ENCODE assay signal across 8 mouse cellular contexts in genomic region chr7:89907950-89908349, GRCm38 (mm10). TPM values are rescaled to one million over a fixed set of nuclear protein-coding genes. Genes with fewer than 3 reads are reported as not detected.
DNase-seq lines count a peak whose midpoint lies in the region; ATAC-seq and TF ChIP-seq lines count a peak whose summit lies in the region.

No protein-coding gene starts in this region.

- peaks cover 11% of the 10 kb centered on the region for H3K4me1 ChIP-seq in midbrain, embryonic 12.5 days
- no peaks in the 10 kb centered on the region for H3K4me1 ChIP-seq in spleen, adult 2 months (ENCODE audit: control insufficient read depth, insufficient read depth, insufficient read length)

- H3K4me2 ChIP-seq in midbrain, embryonic 12.5 days (replicated peaks) = no peak overlapping the region

- no peaks in the 10 kb centered on the region for H3K36me3 ChIP-seq in midbrain, embryonic 12.5 days
- H3K36me3 ChIP-seq in spleen, adult 2 months (ENCODE audit: control insufficient read depth, insufficient read depth, low read length) = no peaks in the 10 kb centered on the region

- 18% methylated on average over 8 of the region's 8 CpGs for WGBS in midbrain, embryonic 12.5 days
- 22% methylated on average over 8 of the region's 8 CpGs for WGBS in spleen, adult 2 months

- TF ChIP-seq CTCF in spleen, adult 2 months (IDR thresholded peaks at IDR 0.05; ENCODE audit: extremely low read depth, insufficient read depth, insufficient read length, insufficient replicate concordance) = peak; percentile 42; the same call in 1 of the 2 replicates

- DNase-seq in urinary bladder, adult 18-20 months (ENCODE audit: low spot score in 2 of 2) = peak; percentile 40 to 46
- DNase-seq in urinary bladder, adult 2 months (ENCODE audit: low spot score) = no peak
- peak; percentile 68 to 76 for DNase-seq in cerebellum, postnatal 36 days
- DNase-seq in frontal cortex, postnatal 25 days (ENCODE audit: low spot score in 2 of 2) = peak; percentile 51 to 78
- peak; percentile 79 for DNase-seq in left cerebral cortex, postnatal 14 days (ENCODE audit: low spot score in 2 of 2)
- peak; percentile 8 to 49 for DNase-seq in spleen, adult 2 months (ENCODE audit: low read depth in 1 of 2, low spot score in 2 of 2)

- no peaks in the 10 kb centered on the region for H3K9me3 ChIP-seq in midbrain, embryonic 12.5 days

- TF ChIP-seq POLR2A in spleen, adult 2 months (IDR thresholded peaks at IDR 0.05; ENCODE audit: low read depth, low read length) = no peak

- intact Hi-C loops in left cerebral cortex, postnatal 14 days (cut with DNase I) = no loop called here

- no peak overlapping the region for H3K4me3 ChIP-seq in midbrain, embryonic 12.5 days
- no peak overlapping the region for H3K4me3 ChIP-seq in spleen, adult 2 months (ENCODE audit: extremely low read depth, insufficient read depth, insufficient read length)

- peak; percentile 74 for ATAC-seq in inflammation-experienced regulatory T-cells, adult 6 months
- peak; percentile 67 for ATAC-seq in midbrain, embryonic 12.5 days (ENCODE audit: low FRiP score, low read depth)

- H3K27me3 ChIP-seq in midbrain, embryonic 12.5 days = no peaks in the 10 kb centered on the region
- H3K27me3 ChIP-seq in spleen, adult 2 months (ENCODE audit: control insufficient read depth, insufficient read depth, low read length) = no peaks in the 10 kb centered on the region

- H3K9ac ChIP-seq in midbrain, embryonic 12.5 days (replicated peaks) = no peak overlapping the region

- H3K27ac ChIP-seq in midbrain, embryonic 12.5 days (replicated peaks) = no peak overlapping the region
- H3K27ac ChIP-seq in spleen, adult 2 months (ENCODE audit: insufficient read depth, low read length) = no peak overlapping the region

RNA-seq across cellular contexts. Expression of gene Ccdc81, which starts 4.5 kb away (rescaled TPM):
- polyA plus RNA-seq in urinary bladder, adult 2 months (2012; rRNA removed) = 0.04 and 0.12 TPM in 2 replicates
- polyA plus RNA-seq in inflammation-experienced regulatory T-cells, adult 6 months (2017; shearing (Covaris generic)) = not detected
- under 1 TPM; 0.15 to 0.42 TPM for total RNA-seq in left cerebral cortex, postnatal 14 days (2021)
- 0.11 and 0.26 TPM in 2 replicates for polyA plus RNA-seq in midbrain, embryonic 12.5 days (2016; fragmentation: Nextera tagmentation; extraction: Ambion mirVana)
- 0.07 TPM in 1 of 2 replicates, not detected in the other for polyA plus RNA-seq in spleen, adult 2 months (2012; rRNA removed)

RNA-seq across cellular contexts. Expression of gene Hikeshi, which starts 33.1 kb away (rescaled TPM):
- polyA plus RNA-seq in urinary bladder, adult 2 months (2012; rRNA removed) = 65.4 and 65.9 TPM in 2 replicates
- polyA plus RNA-seq in inflammation-experienced regulatory T-cells, adult 6 months (2017; shearing (Covaris generic)) = 100 to 1,000 TPM in 1 of 3 experiments, 10 to 100 TPM in 2; 67.1 to 106 (median 76.4) TPM
- 10 to 100 TPM; 82.4 to 87.3 TPM for total RNA-seq in left cerebral cortex, postnatal 14 days (2021)
- 138 TPM in 2 replicates for polyA plus RNA-seq in midbrain, embryonic 12.5 days (2016; fragmentation: Nextera tagmentation; extraction: Ambion mirVana)
- 26.1 and 26.8 TPM in 2 replicates for polyA plus RNA-seq in spleen, adult 2 months (2012; rRNA removed)
